ENCODE assay signal across 8 mouse cellular contexts in the genomic region with DNA sequence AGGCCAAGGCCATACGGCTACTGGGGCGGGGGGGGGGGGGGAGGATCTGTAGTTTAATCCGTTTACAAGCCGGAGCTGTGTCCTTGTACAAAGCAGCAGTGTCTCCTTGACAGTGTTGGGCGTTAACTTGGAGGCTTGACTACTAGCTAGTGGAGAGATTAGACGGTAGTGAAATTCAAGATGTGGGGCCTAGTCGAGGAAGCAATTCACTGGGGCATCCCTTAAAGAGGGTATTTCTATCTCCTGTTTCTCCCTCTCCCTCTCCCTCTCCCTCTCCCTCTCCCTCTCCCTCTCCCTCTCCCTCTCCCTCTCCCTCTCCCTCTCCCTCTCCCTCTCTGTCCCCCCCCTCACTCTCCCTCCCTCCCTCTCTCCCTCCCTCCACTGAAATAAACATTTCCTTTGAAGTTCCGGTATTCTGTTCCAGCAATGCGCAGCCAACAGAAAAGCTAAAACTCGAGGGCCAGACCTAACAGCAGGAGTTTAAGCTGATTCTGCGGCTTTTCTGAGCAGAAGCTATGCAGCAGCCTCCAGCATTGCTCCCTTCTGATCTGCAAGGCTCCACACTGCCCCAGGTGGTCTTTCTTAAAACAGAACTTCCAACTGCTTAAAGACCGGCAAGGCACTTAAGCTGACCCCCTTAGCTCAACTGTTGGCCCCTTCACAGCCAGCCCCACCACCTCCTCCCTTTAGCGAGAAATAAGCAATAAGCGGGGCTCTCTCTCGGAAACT. TPM values are rescaled to one million over a fixed set of nuclear protein-coding genes. Genes with fewer than 3 reads are reported as not detected.
DNase-seq lines count a peak whose midpoint lies in the region; ATAC-seq lines count a peak whose summit lies in the region.

No protein-coding gene starts in this region.

- 2% methylated on average over 15 of the region's 15 CpGs for WGBS in embryonic facial prominence, embryonic 10.5 days
- 3% methylated on average over 15 of the region's 15 CpGs for WGBS in hindbrain, embryonic 12.5 days
- 1% methylated on average over 15 of the region's 15 CpGs for WGBS in midbrain, embryonic 15.5 days

- H3K36me3 ChIP-seq in embryonic facial prominence, embryonic 10.5 days (replicated peaks): no peaks in the 10 kb centered on the region
- no peaks in the 10 kb centered on the region for H3K36me3 ChIP-seq in hindbrain, embryonic 12.5 days
- H3K36me3 ChIP-seq in midbrain, embryonic 15.5 days (replicated peaks): no peaks in the 10 kb centered on the region

- H3K27ac ChIP-seq in embryonic facial prominence, embryonic 10.5 days (replicated peaks): no peak overlapping the region
- no peak overlapping the region for H3K27ac ChIP-seq in hindbrain, embryonic 12.5 days
- H3K27ac ChIP-seq in midbrain, embryonic 15.5 days: peak overlapping the region; percentile 34; the same call in 1 of the 2 replicates

- no peak overlapping the region for H3K9ac ChIP-seq in hindbrain, embryonic 12.5 days
- no peak overlapping the region for H3K9ac ChIP-seq in midbrain, embryonic 15.5 days

- peaks cover 20% of the 10 kb centered on the region for H3K4me1 ChIP-seq in embryonic facial prominence, embryonic 10.5 days
- peaks cover 11% of the 10 kb centered on the region for H3K4me1 ChIP-seq in hindbrain, embryonic 12.5 days
- H3K4me1 ChIP-seq in midbrain, embryonic 15.5 days: peaks cover 18% of the 10 kb centered on the region

- peaks cover 13% of the 10 kb centered on the region; the same call in 1 of the 2 replicates for H3K27me3 ChIP-seq in embryonic facial prominence, embryonic 10.5 days (replicated peaks; ENCODE audit: low read depth, poor library complexity, severe bottlenecking)
- peaks cover 8% of the 10 kb centered on the region; the same call in 1 of the 2 replicates for H3K27me3 ChIP-seq in hindbrain, embryonic 12.5 days
- H3K27me3 ChIP-seq in midbrain, embryonic 15.5 days (replicated peaks): no peaks in the 10 kb centered on the region

- H3K4me3 ChIP-seq in embryonic facial prominence, embryonic 10.5 days: peak overlapping the region; percentile 39
- H3K4me3 ChIP-seq in hindbrain, embryonic 12.5 days: no peak overlapping the region
- 0 out of 2 replicates have a peak overlapping the region, but pooled peaks have one; percentile 3 for H3K4me3 ChIP-seq in midbrain, embryonic 15.5 days

- peak; percentile 25 for DNase-seq in ovary, postnatal 14 days (ENCODE audit: low spot score)
- DNase-seq in ovary, adult 18-20 months (ENCODE audit: low spot score): no peak
- DNase-seq in embryonic facial prominence, embryonic 10.5 days (ENCODE audit: low spot score): peak; percentile 64
- DNase-seq in left cerebral cortex, postnatal 4 days: peak; percentile 48
- peak; percentile 35 for DNase-seq in yolk sac, embryonic 10.5 days (ENCODE audit: low spot score)
- DNase-seq in gastrocnemius, adult 18-20 months (ENCODE audit: low spot score): no peak

- intact Hi-C loops in left cerebral cortex, postnatal 4 days (cut with DNase I): loop anchor here (1.0 to 2.0 kb wide), 2 partner anchors 200 to 333 kb away; no protein-coding TSS in a partner anchor

- H3K4me2 ChIP-seq in hindbrain, embryonic 12.5 days (replicated peaks): peak overlapping the region; percentile 22
- H3K4me2 ChIP-seq in midbrain, embryonic 15.5 days: peak overlapping the region; percentile 37

- no peaks in the 10 kb centered on the region for H3K9me3 ChIP-seq in embryonic facial prominence, embryonic 10.5 days
- H3K9me3 ChIP-seq in hindbrain, embryonic 12.5 days (replicated peaks): no peaks in the 10 kb centered on the region
- no peaks in the 10 kb centered on the region for H3K9me3 ChIP-seq in midbrain, embryonic 15.5 days

- ATAC-seq in hindbrain, embryonic 12.5 days (ENCODE audit: low FRiP score): no peak
- ATAC-seq in midbrain, embryonic 15.5 days (replicated peaks): peak; percentile 55

RNA-seq across cellular contexts. Expression of gene Thoc3, which starts 21.0 kb away (rescaled TPM):
- polyA plus RNA-seq in embryonic facial prominence, embryonic 10.5 days (2016; fragmentation: Nextera tagmentation; extraction: Ambion mirVana): 190 and 194 TPM in 2 replicates
- 123 and 128 TPM in 2 replicates for polyA plus RNA-seq in hindbrain, embryonic 12.5 days (2016; fragmentation: Nextera tagmentation; extraction: Ambion mirVana)
- 10 to 100 TPM; 43.8 to 45.4 TPM for total RNA-seq in left cerebral cortex, postnatal 4 days (2021)
- polyA plus RNA-seq in midbrain, embryonic 15.5 days (2015; fragmentation: Nextera tagmentation; extraction: Ambion mirVana): 109 and 112 TPM in 2 replicates
- 10 to 100 TPM; 12.8 to 13.5 TPM for total RNA-seq in gastrocnemius, adult 18-20 months (2021)

RNA-seq across cellular contexts. Expression of gene Simc1, which starts 55.9 kb away (rescaled TPM):
- 20.4 and 21.0 TPM in 2 replicates for polyA plus RNA-seq in embryonic facial prominence, embryonic 10.5 days (2016; fragmentation: Nextera tagmentation; extraction: Ambion mirVana)
- 18.4 and 19.6 TPM in 2 replicates for polyA plus RNA-seq in hindbrain, embryonic 12.5 days (2016; fragmentation: Nextera tagmentation; extraction: Ambion mirVana)
- 10 to 100 TPM; 30.5 to 34.3 TPM for total RNA-seq in left cerebral cortex, postnatal 4 days (2021)
- polyA plus RNA-seq in midbrain, embryonic 15.5 days (2015; fragmentation: Nextera tagmentation; extraction: Ambion mirVana): 23.8 and 27.2 TPM in 2 replicates
- total RNA-seq in gastrocnemius, adult 18-20 months (2021): 1 to 10 TPM; 2.2 to 2.9 TPM

Comparison
In these comparisons a context has a peak if more than half of its experiments do, and no peak if none do; other contexts are left out.
1. DNase-seq: peak in ovary, postnatal 14 days (single experiment), embryonic facial prominence, embryonic 10.5 days (single experiment), left cerebral cortex, postnatal 4 days (single experiment) and yolk sac, embryonic 10.5 days (single experiment); none in ovary, adult 18-20 months (single experiment) and gastrocnemius, adult 18-20 months (single experiment).